Mouse (Mus musculus) MEL (cell line): ENCODE measurements around the gene Prex1. TPM values are rescaled to one million over a fixed set of nuclear protein-coding genes. Genes with fewer than 3 reads are reported as not detected.

Source experiments
- DNase-seq: peaks from one replicate; pipeline ENCODE4 v3.0.0; 2011; ENCODE audit warnings: low read depth, low spot score
- H3K27ac ChIP-seq: 2 replicates; pipeline ENCODE4 v1.5.1; 2012; ENCODE audit warnings: low read depth, mild to moderate bottlenecking, control low read depth, low read length, moderate library complexity; ENCODE audit not compliant: control insufficient read depth
- H3K27me3 ChIP-seq, 2 experiments: fragments of 150-350 bp in 1 of 2; sonication (generic) in 1 of 2; 2 replicates each; pipeline ENCODE4 v1.6.1; 2012; ENCODE audit warnings: low read length in 2 of 2, mild to moderate bottlenecking in 2 of 2, improper control_type of control experiment in 1 of 2, moderate library complexity in 1 of 2; ENCODE audit not compliant: insufficient read depth in 2 of 2, control insufficient read depth in 1 of 2
- H3K36me3 ChIP-seq, 2 experiments: 2 replicates each; pipeline ENCODE4 v1.6.1; 2012 to 2014; ENCODE audit warnings: low read length in 2 of 2, improper control_type of control experiment in 1 of 2, inconsistent platforms in 1 of 2, mild to moderate bottlenecking in 1 of 2; ENCODE audit not compliant: insufficient read depth in 2 of 2, control insufficient read depth in 1 of 2
- H3K4me1 ChIP-seq, 2 experiments: fragments of 150-350 bp in 1 of 2; sonication (generic) in 1 of 2; 2 replicates each; pipeline ENCODE4 v1.6.1; 2012; ENCODE audit warnings: low read length in 2 of 2, improper control_type of control experiment in 1 of 2, mild to moderate bottlenecking in 1 of 2; ENCODE audit not compliant: insufficient read depth in 2 of 2, control insufficient read depth in 1 of 2
- H3K4me3 ChIP-seq, 2 experiments: fragments of 150-350 bp in 1 of 2; sonication (generic) in 1 of 2; 2 replicates each; pipeline ENCODE4 v1.5.1; 2012; ENCODE audit warnings: low read depth in 2 of 2, low read length in 2 of 2, mild to moderate bottlenecking in 2 of 2, moderate library complexity in 2 of 2, control low read depth in 1 of 2, improper control_type of control experiment in 1 of 2; ENCODE audit not compliant: control insufficient read depth in 1 of 2, insufficient read depth in 1 of 2
- H3K79me2 ChIP-seq: 2 replicates; pipeline ENCODE4 v1.6.1; 2012; ENCODE audit warnings: mild to moderate bottlenecking, low read length, moderate library complexity; ENCODE audit not compliant: control insufficient read depth, poor library complexity, insufficient read depth
- H3K9ac ChIP-seq: 2 replicates; pipeline ENCODE4 v1.6.1; 2012; ENCODE audit warnings: low read depth, mild to moderate bottlenecking, control low read depth, low read length, moderate library complexity; ENCODE audit not compliant: control insufficient read depth, poor library complexity, severe bottlenecking
- H3K9me3 ChIP-seq: fragments of 150-350 bp; sonication (generic); replicated peaks from 2 replicates; pipeline ENCODE4 v1.6.1; 2012; ENCODE audit warnings: mild to moderate bottlenecking, low read length, improper control_type of control experiment, moderate library complexity; ENCODE audit not compliant: insufficient read depth
- BHLHE40 ChIP-seq: IDR thresholded peaks from 2 replicates; pipeline ENCODE4 v1.6.1; 2012; ENCODE audit warnings: low read depth, mild to moderate bottlenecking, inconsistent platforms, low read length, improper control_type of control experiment, borderline replicate concordance
- CHD2 ChIP-seq: IDR thresholded peaks from 2 replicates; pipeline ENCODE4 v1.6.1; 2011; ENCODE audit warnings: low read length, improper control_type of control experiment
- CTCF ChIP-seq, 3 experiments: IDR thresholded peaks in 2 of 3; conservative IDR thresholded peaks in 1 of 3; 2 replicates each; pipeline ENCODE4 v1.5.1; 2011 to 2012; ENCODE audit warnings: low read length in 3 of 3, low read depth in 2 of 3, mild to moderate bottlenecking in 2 of 3, improper control_type of control experiment in 1 of 3, inconsistent platforms in 1 of 3, mixed read lengths in 1 of 3, moderate library complexity in 1 of 3; ENCODE audit not compliant: control insufficient read depth in 1 of 3, insufficient read depth in 1 of 3, poor library complexity in 1 of 3, severe bottlenecking in 1 of 3
- E2F4 ChIP-seq: IDR thresholded peaks from 2 replicates; pipeline ENCODE4 v1.6.1; 2011; ENCODE audit warnings: low read depth, low read length, improper control_type of control experiment, borderline replicate concordance
- ELF1 ChIP-seq: IDR thresholded peaks from 2 replicates; pipeline ENCODE4 v1.6.1; 2014; ENCODE audit warnings: low read depth, mild to moderate bottlenecking, inconsistent platforms, low read length, improper control_type of control experiment, moderate library complexity
- GABPA ChIP-seq: IDR thresholded peaks from 2 replicates; pipeline ENCODE4 v1.6.1; 2012; ENCODE audit warnings: low read depth, mild to moderate bottlenecking, inconsistent platforms, low read length, improper control_type of control experiment, moderate library complexity
- HCFC1 ChIP-seq: IDR thresholded peaks from 2 replicates; pipeline ENCODE4 v1.6.1; 2012; ENCODE audit warnings: low read depth, mild to moderate bottlenecking, inconsistent platforms, low read length, improper control_type of control experiment, moderate library complexity
- JUND ChIP-seq: IDR thresholded peaks from 2 replicates; pipeline ENCODE4 v1.6.1; 2011; ENCODE audit warnings: low read depth, mild to moderate bottlenecking, improper control_type of control experiment, low read length
- MAFK ChIP-seq: IDR thresholded peaks from 2 replicates; pipeline ENCODE4 v1.6.1; 2011; ENCODE audit warnings: low read depth, mild to moderate bottlenecking, low read length, improper control_type of control experiment, borderline replicate concordance
- MAX ChIP-seq: IDR thresholded peaks from 2 replicates; pipeline ENCODE4 v1.6.1; 2011; ENCODE audit warnings: low read length, improper control_type of control experiment
- MAZ ChIP-seq: IDR thresholded peaks from 2 replicates; pipeline ENCODE4 v1.6.1; 2012; ENCODE audit warnings: low read depth, mild to moderate bottlenecking, inconsistent platforms, low read length, improper control_type of control experiment
- MEF2A ChIP-seq: IDR thresholded peaks from 2 replicates; pipeline ENCODE4 v1.6.1; 2014; ENCODE audit warnings: low read depth, mild to moderate bottlenecking, inconsistent platforms, low read length, improper control_type of control experiment; ENCODE audit not compliant: poor library complexity, insufficient replicate concordance, severe bottlenecking; ENCODE audit errors: extremely low read depth
- MYC ChIP-seq: IDR thresholded peaks from 2 replicates; pipeline ENCODE4 v1.6.1; 2011; ENCODE audit warnings: low read depth, mild to moderate bottlenecking, low read length, improper control_type of control experiment, moderate library complexity
- NELFE ChIP-seq: IDR thresholded peaks from 2 replicates; pipeline ENCODE4 v1.6.1; 2011; ENCODE audit warnings: low read depth, low read length, improper control_type of control experiment
- POLR2A ChIP-seq, 2 experiments: IDR thresholded peaks; 2 replicates each; pipeline ENCODE4 v1.6.1; 2011 to 2012; ENCODE audit warnings: low read length in 2 of 2, mild to moderate bottlenecking in 2 of 2, control low read depth in 1 of 2, improper control_type of control experiment in 1 of 2, low read depth in 1 of 2, moderate library complexity in 1 of 2; ENCODE audit not compliant: control insufficient read depth in 1 of 2, insufficient read depth in 1 of 2, poor library complexity in 1 of 2
- POLR2AphosphoS5 ChIP-seq: IDR thresholded peaks from 2 replicates; pipeline ENCODE4 v1.6.1; 2012; ENCODE audit warnings: low read depth, borderline replicate concordance, mild to moderate bottlenecking, inconsistent platforms, low read length, moderate library complexity, mixed read lengths
- SIN3A ChIP-seq: IDR thresholded peaks from 2 replicates; pipeline ENCODE4 v1.6.1; 2012; ENCODE audit warnings: low read length, improper control_type of control experiment, inconsistent platforms
- TAL1 ChIP-seq: IDR thresholded peaks from 2 replicates; pipeline ENCODE4 v1.6.1; 2012; ENCODE audit warnings: mild to moderate bottlenecking, inconsistent platforms, low read length, moderate library complexity, mixed read lengths
- TBP ChIP-seq: IDR thresholded peaks from 2 replicates; pipeline ENCODE4 v1.8.0; 2011; ENCODE audit warnings: low read depth, low read length, improper control_type of control experiment
- TCF12 ChIP-seq: IDR thresholded peaks from 2 replicates; pipeline ENCODE4 v1.6.1; 2014; ENCODE audit warnings: low read depth, mild to moderate bottlenecking, inconsistent platforms, low read length, improper control_type of control experiment, moderate library complexity
- USF2 ChIP-seq, 2 experiments: IDR thresholded peaks; 2 replicates each; pipeline ENCODE4 v1.6.1; 2011 to 2012; ENCODE audit warnings: improper control_type of control experiment in 2 of 2, low read length in 2 of 2, borderline replicate concordance in 1 of 2, inconsistent platforms in 1 of 2, low read depth in 1 of 2, mild to moderate bottlenecking in 1 of 2; ENCODE audit not compliant: insufficient read depth in 1 of 2
- ZC3H11A ChIP-seq: IDR thresholded peaks from 2 replicates; pipeline ENCODE4 v1.6.1; 2012; ENCODE audit warnings: low read depth, mild to moderate bottlenecking, inconsistent platforms, low read length, improper control_type of control experiment
- ZKSCAN1 ChIP-seq: IDR thresholded peaks from 2 replicates; pipeline ENCODE4 v1.6.1; 2012; ENCODE audit warnings: low read depth, mild to moderate bottlenecking, inconsistent platforms, low read length, improper control_type of control experiment, moderate library complexity
- ZMIZ1 ChIP-seq: IDR thresholded peaks from 2 replicates; pipeline ENCODE4 v1.6.1; 2012; ENCODE audit warnings: low read depth, mild to moderate bottlenecking, inconsistent platforms, low read length, improper control_type of control experiment, moderate library complexity
- polyA plus RNA-seq, 2 experiments: library from polyadenylated mRNA; stranded (reverse) in 1 of 2; unstranded in 1 of 2; fragments of >175 nt in 1 of 2; fragments of >200 nt in 1 of 2; gene quantifications; 2 replicates each; pipeline versions ENCODE4 v1.2.1 to v1.2.4; 2012; ENCODE audit warnings: low replicate concordance in 2 of 2, low read depth in 1 of 2; ENCODE audit not compliant: insufficient read length in 2 of 2, insufficient read depth in 1 of 2, missing spikeins in 1 of 2
- total RNA-seq: library from RNA; depleted of rRNA; stranded (reverse); fragments of 300-350 nt; gene quantifications from 2 replicates; pipeline ENCODE4 v1.2.3, GENCODE M21; 2012

The Prex1 gene
- total and polyA plus RNA-seq, 3 experiments = 8.0 to 33.1 (median 15.8) TPM

DNA sequence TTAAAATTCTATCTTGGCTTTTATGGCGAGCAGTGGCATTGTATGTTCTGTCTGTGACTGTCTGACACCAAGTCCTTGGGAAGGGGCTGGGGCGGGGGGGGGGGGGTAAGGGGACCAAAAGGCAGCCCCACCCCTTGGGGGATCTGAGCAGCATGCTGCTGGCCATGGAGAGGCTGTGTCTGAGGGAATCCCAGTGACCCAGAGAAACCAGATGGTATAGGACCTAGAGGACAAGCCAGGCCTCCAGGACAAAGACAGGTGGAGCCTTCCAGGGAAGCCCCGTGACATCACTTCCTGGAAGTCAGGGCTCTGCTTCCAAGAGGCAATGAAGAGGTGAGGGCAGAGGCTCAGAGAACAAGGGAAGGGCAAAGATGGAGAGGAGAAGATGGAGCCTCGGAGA lies 168.1 kb downstream of the Prex1 start:
- Histone ChIP-seq H3K27me3 (no peaks in the 10 kb centered on the region), H3K4me3 (no peak overlapping the region), H3K36me3 (no peaks in the 10 kb centered on the region), H3K79me2 (no peaks in the 10 kb centered on the region), H3K9ac (no peak overlapping the region), H3K4me1 (no peaks in the 10 kb centered on the region), H3K27ac (no peak overlapping the region), H3K9me3 (no peaks in the 10 kb centered on the region)
- TF ChIP-seq MEF2A (no peak), TBP (no peak), POLR2AphosphoS5 (no peak), CHD2 (no peak), MYC (no peak), SIN3A (no peak), ZKSCAN1 (no peak), MAFK (no peak)
- no peak for DNase-seq

DNA sequence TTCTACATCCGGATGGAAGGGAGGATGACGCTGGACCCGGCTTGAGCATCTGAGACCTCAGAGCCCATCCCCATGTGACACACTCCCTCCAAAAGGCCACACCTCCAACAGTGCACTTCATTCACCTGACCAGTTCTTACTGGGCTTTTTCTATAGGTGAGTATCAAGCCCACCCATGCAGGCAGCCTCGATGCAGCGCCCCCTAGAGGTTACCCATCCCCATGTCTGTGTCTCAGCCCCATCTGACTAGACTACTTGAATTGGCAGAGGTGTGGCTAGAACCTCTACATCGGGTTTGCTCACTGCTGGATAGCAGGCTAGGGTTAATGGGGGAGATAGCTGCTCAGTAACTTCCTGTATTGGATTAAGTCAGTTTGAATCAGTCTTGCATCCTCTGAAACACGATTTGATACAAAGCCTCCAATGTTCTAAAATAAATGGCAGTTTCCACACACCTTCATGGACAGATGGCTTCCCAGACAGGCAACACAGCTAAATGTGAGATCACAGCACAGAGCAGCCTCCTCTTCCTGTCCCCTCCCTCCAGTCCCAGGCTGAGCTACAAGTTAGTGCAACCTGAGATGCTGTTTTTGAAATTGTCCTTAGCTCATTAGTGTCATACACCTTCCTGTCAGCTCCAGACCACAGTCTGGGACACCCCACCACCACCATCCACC lies 168.9 kb downstream of the Prex1 start:
- H3K27me3 ChIP-seq = no peaks in the 10 kb centered on the region
- no peak overlapping the region for H3K9ac ChIP-seq
- TF ChIP-seq ZMIZ1 (no peak), CTCF (IDR thresholded peaks at IDR 0.05 in 2 of 3, conservative IDR thresholded peaks at IDR 0.05 in 1 of 3; ENCODE audit: control insufficient read depth in 1 of 3, insufficient read depth in 1 of 3, low read depth in 2 of 3, low read length in 3 of 3, poor library complexity in 1 of 3, severe bottlenecking in 1 of 3) (peak; percentile 25 to 39 (median 38); a peak in 5 of 6 replicates)
- no peaks in the 10 kb centered on the region for H3K4me1 ChIP-seq
- H3K36me3 ChIP-seq = no peaks in the 10 kb centered on the region
- H3K4me3 ChIP-seq = no peak overlapping the region
- DNase-seq = no peak
- H3K79me2 ChIP-seq = no peaks in the 10 kb centered on the region
- no peak overlapping the region for H3K27ac ChIP-seq
- no peaks in the 10 kb centered on the region for H3K9me3 ChIP-seq

DNA sequence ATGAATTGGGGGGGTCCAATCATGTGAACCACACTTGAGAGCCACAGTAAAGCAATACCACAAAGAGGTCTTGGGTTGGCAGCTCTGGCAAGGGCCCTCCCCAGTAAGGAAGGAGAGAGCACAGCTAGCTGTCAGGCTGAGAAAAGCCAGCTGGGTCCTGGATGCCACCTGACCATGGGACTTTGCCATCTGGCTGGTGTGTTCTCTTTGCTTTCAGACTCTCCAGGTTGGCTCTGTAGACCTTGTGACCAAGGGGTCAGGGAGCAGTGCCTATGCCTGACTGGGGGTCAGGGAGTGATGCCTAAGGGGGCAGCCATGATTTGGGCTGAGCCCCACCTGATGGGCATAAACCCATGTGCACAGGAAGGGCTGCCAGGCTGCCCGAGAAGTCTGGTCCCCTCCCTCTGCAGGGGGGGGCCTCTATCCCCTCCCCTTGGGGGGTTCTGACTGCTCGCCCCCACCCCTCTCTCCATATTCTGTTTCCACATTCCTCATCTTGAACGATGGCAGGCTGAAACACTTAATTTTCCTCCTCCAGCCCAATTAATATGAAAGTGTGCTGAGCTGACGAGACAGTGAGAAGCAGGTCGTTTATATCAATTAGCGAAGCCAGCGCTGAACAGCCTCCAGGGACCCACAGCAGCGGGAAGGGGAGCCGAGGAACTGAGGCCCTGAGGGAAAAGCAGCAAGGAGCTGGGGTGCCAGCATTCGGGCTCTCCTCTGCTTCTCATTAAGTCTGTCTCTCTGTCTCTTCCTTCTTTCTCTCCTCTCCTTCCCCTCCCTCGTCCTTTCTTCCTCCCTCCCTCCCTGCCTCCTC lies 172.3 kb downstream of the Prex1 start:
- Histone ChIP-seq H3K4me3 (no peak overlapping the region), H3K36me3 (no peaks in the 10 kb centered on the region), H3K9me3 (no peaks in the 10 kb centered on the region), H3K27ac (no peak overlapping the region), H3K4me1 (no peaks in the 10 kb centered on the region), H3K27me3 (no peaks in the 10 kb centered on the region), H3K79me2 (no peaks in the 10 kb centered on the region), H3K9ac (no peak overlapping the region)
- DNase-seq = no peak
- TF ChIP-seq ZC3H11A (no peak), GABPA (no peak), MEF2A (no peak), ZMIZ1 (no peak), MYC (no peak), MAX (no peak), POLR2A (IDR thresholded peaks at IDR 0.05; ENCODE audit: control insufficient read depth in 1 of 2, insufficient read depth in 1 of 2, low read depth in 1 of 2, low read length in 2 of 2, poor library complexity in 1 of 2) (no peak), TCF12 (no peak), TAL1 (no peak), E2F4 (no peak), ELF1 (no peak), NELFE (no peak), JUND (no peak), USF2 (IDR thresholded peaks at IDR 0.05; ENCODE audit: borderline replicate concordance in 1 of 2, insufficient read depth in 1 of 2, low read depth in 1 of 2, low read length in 2 of 2) (no peak), HCFC1 (no peak), MAZ (no peak), BHLHE40 (no peak)
